Mouse (Mus musculus) Patski (cell line): ENCODE measurements around the gene Slc2a1. TPM values are rescaled to one million over a fixed set of nuclear protein-coding genes. Genes with fewer than 3 reads are reported as not detected.

Experiments used
- ATAC-seq: fragments of 100-300 bp; one replicate; pipeline ENCODE4 v1.8.0; 2021
- CTCF ChIA-PET: fragments of 350-600 bp; sonication (Branson Sonifier 250); formaldehyde crosslinking; loops from one replicate; lab custom pipeline; 2022; ENCODE audit warnings: inconsistent platforms; lab: Charles Lee
- POLR2A ChIA-PET: fragments of 350-600 bp; sonication (Branson Sonifier 250); formaldehyde crosslinking; loops from one replicate; lab custom pipeline; 2022; ENCODE audit warnings: antibody characterized with exemption, inconsistent platforms; lab: Charles Lee
- DNase-seq: peaks from one replicate; pipeline ENCODE4 v3.0.0-alpha.2; 2011; ENCODE audit warnings: low read depth, low spot score
- H3K27me3 ChIP-seq: fragments of 371-371 bp; one replicate; pipeline ENCODE4 v1.5.1; 2021
- CTCF ChIP-seq: fragments of 100-300 bp; IDR thresholded peaks from one replicate; pipeline ENCODE4 v1.5.1; 2021
- in situ Hi-C: fragments of 300-500 bp; cut with MboI; formaldehyde crosslinking; loops from 3 replicates; pipeline ENCODE4 v1.11.1; 2018; ENCODE audit warnings: low pct_unique_long_range_greater_than_20kb, mixed read lengths
- polyA plus RNA-seq: library from polyadenylated mRNA; unstranded; gene quantifications from one replicate; pipeline ENCODE4 v1.2.3, GENCODE M21; 2021

The Slc2a1 gene
- polyA plus RNA-seq, 1 experiment from 2014 or later, result 59.8 TPM

DNA sequence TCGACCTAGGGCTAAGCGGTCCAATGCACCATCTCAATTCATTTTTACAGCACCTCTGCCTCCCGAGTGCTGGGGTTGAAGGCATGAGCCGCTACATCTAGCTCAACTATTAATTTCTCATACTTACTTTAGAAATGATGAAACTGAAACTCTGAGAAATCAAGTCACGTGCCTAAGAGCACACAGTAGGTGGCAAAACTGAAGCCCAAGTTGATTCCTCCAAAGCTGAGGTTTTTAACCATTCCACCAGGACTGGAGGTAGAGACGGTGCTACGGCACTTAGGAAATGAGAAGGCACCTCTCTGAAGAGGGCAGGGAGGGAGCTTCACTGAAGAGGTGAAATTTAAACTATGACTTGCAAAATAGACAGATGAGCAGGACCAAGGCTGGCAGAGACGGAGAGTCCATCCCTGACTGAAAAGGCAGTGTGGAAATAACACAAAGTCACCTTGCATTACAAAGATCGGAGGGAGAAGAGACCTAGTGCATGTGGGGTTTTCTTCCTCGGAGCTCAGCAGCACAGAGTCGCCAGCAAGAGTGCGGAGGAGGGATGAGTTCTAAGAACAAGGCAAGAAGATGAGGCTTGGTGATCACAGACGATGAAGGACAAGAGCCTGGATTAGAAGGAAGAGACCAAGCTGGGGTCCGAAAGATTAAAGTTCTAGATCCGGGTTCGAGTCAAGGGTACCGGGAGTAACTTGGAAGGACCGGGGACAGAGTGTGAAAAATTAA lies 64.6 kb downstream of the Slc2a1 start:
- CTCF ChIA-PET, result interaction anchor here (0.8 to 2.8 kb wide), 8 partner anchors 14 to 169 kb away, joined by 3 to 10 read pairs (median 3); no protein-coding TSS in a partner anchor
- in situ Hi-C loops, result loop anchor here (25.0 kb wide), 1 partner anchor 536 kb away; no protein-coding TSS in a partner anchor

DNA sequence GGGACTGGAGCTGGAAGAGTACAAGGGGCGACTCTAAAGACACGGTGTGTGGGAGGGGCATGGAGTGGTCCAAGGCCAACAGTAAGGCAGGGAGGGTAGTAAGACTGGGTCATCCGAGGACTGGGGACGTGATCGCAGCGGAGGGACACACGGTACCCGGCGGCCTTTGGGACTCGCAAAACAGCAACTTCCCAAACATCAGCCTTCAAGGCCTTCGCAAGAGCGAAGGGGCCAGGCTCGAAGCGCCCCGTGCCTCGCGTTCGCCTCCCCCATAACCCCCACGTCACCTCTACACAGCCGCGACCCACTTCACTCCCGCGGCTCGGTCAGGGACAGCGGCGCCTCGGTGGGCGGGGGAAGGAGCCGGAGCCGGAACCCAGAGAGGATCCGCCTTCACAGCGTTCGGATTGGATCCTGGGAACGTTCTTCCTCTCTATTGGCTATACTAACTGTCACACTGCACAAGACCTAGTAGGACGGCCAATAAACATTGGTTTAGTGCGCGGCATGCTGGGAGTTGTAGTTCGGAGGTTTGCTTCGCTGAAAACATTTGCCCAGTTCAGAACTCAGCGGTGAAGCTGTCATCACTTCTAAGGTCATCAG lies 65.4 kb downstream of the Slc2a1 start, which contains the start of gene Zfp691:
Zfp691 (minus strand) TSS at position 345 of the 603 bp plus-strand sequence.
- no peak for TF ChIP-seq CTCF
- ATAC-seq (peak; percentile 100), DNase-seq (peak; percentile 87)
- in situ Hi-C loops, result loop anchor here (25.0 kb wide), 1 partner anchor 537 kb away; no protein-coding TSS in a partner anchor
- no peaks in the 10 kb centered on the region for H3K27me3 ChIP-seq
- CTCF ChIA-PET, result interaction anchor here (1.6 to 2.8 kb wide), 2 partner anchors 164 to 170 kb away, joined by 4 to 10 read pairs; no protein-coding TSS in a partner anchor
- POLR2A ChIA-PET, result no interaction called here

More for the DNA sequence above, 64.6 kb downstream of the Slc2a1 start:
- no peaks in the 10 kb centered on the region for H3K27me3 ChIP-seq
- ATAC-seq (no peak), DNase-seq (no peak)
- POLR2A ChIA-PET, result interaction anchor here (0.7 kb wide), 1 partner anchor 22 kb away, joined by 3 read pairs; the partner anchor contains the start of gene Svbp
- TF ChIP-seq CTCF, result no peak

DNA sequence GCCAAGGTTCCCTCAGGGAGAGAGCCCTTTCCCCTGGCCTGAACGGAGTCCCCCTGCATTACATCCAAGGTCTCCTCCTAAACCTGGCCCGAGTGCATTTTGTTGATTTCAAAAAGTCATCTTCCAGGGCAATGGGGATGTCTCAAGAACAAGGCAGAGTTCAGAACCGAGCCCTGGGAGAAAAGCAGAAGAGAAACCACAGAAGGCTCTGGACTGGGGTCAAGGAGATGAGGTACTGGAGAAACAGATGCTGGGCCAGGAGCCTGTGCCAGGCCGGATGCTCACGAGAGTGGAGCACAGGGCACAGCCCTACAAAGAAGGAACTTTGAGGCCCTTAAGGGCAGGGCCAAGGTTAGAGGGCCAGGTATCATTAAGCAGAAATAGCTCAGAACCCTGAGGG lies 69.2 kb downstream of the Slc2a1 start:
- POLR2A ChIA-PET, result no interaction called here
- TF ChIP-seq CTCF, result no peak
- H3K27me3 ChIP-seq, result no peaks in the 10 kb centered on the region
- CTCF ChIA-PET, result no interaction called here
- ATAC-seq, result no peak
- in situ Hi-C loops, result no loop called here
- no peak for DNase-seq

DNA sequence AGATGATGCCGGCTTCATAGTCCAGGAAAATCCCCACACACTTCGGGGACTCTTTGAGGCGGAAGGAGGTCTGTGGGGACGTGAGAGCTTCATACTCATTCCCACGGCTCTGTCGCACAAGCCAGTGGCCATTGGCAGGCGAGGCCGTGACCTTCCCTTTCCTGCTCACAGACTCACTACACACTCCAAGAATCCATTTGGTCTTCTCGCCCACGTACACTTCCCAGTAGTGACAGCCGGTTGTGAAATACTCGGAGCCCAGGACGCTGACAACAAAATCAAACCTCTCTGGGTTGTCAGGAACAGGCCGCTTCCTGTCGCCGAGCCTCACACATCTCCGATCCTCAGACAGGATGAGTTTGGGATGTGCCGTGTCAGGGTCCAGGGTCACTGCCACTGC lies 69.8 kb downstream of the Slc2a1 start:
- CTCF ChIA-PET, result interaction anchor here (1.4 kb wide), 1 partner anchor 10 kb away, joined by 4 read pairs; no protein-coding TSS in a partner anchor
- in situ Hi-C loops, result no loop called here
- no peaks in the 10 kb centered on the region for H3K27me3 ChIP-seq
- TF ChIP-seq CTCF, result no peak
- no peak for ATAC-seq
- POLR2A ChIA-PET, result no interaction called here
- no peak for DNase-seq

DNA sequence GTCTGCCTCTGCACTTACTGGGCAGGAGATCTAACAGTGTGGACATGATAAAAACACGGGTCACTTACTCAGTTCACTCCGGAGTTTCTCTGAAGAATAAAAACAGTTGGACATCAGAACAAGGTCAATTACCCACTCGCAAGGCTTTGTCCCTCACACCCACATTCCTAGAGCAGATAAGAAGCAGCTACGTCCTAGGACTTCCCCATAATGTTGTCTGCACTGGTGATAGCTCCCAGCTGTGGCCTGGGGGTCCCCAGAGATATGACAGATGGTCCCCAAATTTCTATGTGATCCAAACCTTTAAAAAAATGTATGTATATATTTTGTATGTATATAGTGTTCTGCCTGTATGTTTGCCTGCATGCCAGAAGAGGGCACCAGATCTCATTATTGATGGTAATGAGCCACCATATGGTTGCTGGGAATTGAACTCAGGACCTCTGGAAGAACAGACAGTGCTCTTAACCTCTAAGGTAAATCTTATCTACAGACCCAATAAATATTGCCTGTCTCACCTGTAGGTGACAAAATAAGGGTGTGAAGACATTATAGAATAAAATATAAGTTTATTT lies 71.7 kb downstream of the Slc2a1 start:
- POLR2A ChIA-PET, result no interaction called here
- DNase-seq (no peak), ATAC-seq (no peak)
- in situ Hi-C loops, result no loop called here
- H3K27me3 ChIP-seq, result peaks cover 3% of the 10 kb centered on the region
- no peak for TF ChIP-seq CTCF
- CTCF ChIA-PET, result no interaction called here

DNA sequence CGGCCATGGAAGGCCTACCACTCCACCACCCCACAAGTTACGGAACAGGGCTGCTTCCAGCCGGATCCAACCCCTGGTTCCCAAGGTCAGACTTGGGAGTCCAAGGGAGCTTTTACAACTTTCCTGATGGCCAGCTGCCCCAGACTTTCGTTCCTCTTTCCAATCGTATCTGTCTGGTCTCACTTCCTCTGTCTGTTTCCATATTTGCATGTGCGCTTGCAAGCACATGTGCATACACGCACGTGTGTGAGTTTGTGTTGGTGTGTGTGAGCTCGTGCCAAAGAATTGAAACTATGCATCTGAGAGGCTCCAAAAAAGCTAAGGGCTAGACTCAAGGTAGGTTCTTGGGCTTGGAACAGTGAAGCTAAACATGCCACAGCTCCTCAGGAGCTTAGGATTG lies 72.9 kb downstream of the Slc2a1 start:
- TF ChIP-seq CTCF, result no peak
- POLR2A ChIA-PET, result no interaction called here
- DNase-seq, result no peak
- in situ Hi-C loops, result no loop called here
- ATAC-seq, result no peak
- CTCF ChIA-PET, result interaction anchor here (0.8 kb wide), 1 partner anchor 24 kb away, joined by 3 read pairs; no protein-coding TSS in a partner anchor
- H3K27me3 ChIP-seq, result peaks cover 7% of the 10 kb centered on the region

DNA sequence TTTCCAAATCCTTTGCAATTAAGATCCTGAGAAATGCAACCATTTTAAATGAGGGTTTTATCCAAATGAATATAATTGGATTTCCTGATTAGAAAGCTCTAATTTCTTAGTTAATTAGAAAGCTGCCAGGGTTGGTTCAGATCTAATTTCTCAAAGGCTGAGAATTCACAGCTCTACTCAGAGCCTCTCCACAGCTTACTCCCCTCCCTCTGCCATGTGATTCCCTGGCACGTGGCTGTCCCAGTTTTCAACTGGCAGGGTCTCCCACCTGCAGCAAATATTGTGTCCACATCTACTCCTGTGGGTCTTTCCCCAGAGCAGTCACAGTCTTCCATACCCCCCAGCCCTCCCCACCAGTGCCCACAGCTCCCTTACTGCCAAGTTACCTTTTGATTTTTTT lies 75.0 kb downstream of the Slc2a1 start:
- POLR2A ChIA-PET, result interaction anchor here (1.1 kb wide), 1 partner anchor 12 kb away, joined by 3 read pairs; no protein-coding TSS in a partner anchor
- DNase-seq, result no peak
- ATAC-seq, result no peak
- TF ChIP-seq CTCF, result no peak
- CTCF ChIA-PET, result no interaction called here
- in situ Hi-C loops, result no loop called here
- H3K27me3 ChIP-seq, result peaks cover 7% of the 10 kb centered on the region

DNA sequence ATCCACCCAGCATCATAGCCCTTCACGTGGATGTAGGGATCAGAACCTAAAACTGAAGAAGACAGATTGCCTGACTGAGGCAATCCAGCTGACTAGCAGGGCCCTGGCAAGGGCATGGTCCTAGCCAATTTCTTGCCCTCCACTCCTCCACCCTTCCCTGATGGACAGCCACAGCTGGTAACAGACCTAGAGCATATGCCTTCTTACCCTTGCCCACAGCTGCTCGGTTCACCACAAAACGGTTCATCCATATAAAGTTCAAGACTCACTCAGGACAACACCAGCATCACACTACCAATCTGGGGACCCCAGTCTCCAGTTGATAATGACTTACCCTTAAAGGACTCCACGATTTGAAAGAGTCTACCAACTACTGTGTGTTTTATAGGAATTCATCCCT lies 77.3 kb downstream of the Slc2a1 start:
- ChIA-PET CTCF (no interaction called here), POLR2A (no interaction called here)
- in situ Hi-C loops, result no loop called here
- ATAC-seq (no peak), DNase-seq (no peak)
- no peak for TF ChIP-seq CTCF
- peaks cover 13% of the 10 kb centered on the region for H3K27me3 ChIP-seq

Other genes starting within 250 kb of the Slc2a1 start
- gene Olfr1331, start 244.1 kb upstream of the Slc2a1 start, polyA plus RNA-seq, result not detected
- gene Olfr1330, start 220.1 kb upstream of the Slc2a1 start, polyA plus RNA-seq, result not detected
- gene Olfr1329, start 191.2 kb upstream of the Slc2a1 start, polyA plus RNA-seq, result not detected
- not detected for gene Olfr1328, start 170.1 kb upstream of the Slc2a1 start, polyA plus RNA-seq
- not detected for gene Lao1, start 147.1 kb upstream of the Slc2a1 start, polyA plus RNA-seq
- 11.6 TPM for gene Zfp691, start 65.5 kb downstream of the Slc2a1 start, polyA plus RNA-seq
- gene Ermap, start 81.3 kb downstream of the Slc2a1 start, polyA plus RNA-seq, result not detected
- gene Svbp, start 86.6 kb downstream of the Slc2a1 start, polyA plus RNA-seq, result 33.6 TPM
- gene Tmem269, start 109.5 kb downstream of the Slc2a1 start, polyA plus RNA-seq, result not detected
- 12.3 TPM for gene AU022252, start 124.0 kb downstream of the Slc2a1 start, polyA plus RNA-seq
- gene P3h1, start 124.2 kb downstream of the Slc2a1 start, polyA plus RNA-seq, result 45.3 TPM
- 7.1 TPM for gene Cldn19, start 146.7 kb downstream of the Slc2a1 start, polyA plus RNA-seq
- gene Ybx1, start 185.9 kb downstream of the Slc2a1 start, polyA plus RNA-seq, result 590 TPM
- 10.5 TPM for gene Ppih, start 211.8 kb downstream of the Slc2a1 start, polyA plus RNA-seq